Mouse (Mus musculus) spleen, postnatal 14 days (tissue): ENCODE measurements around the gene Ttc7b.

Experiments used
- DNase-seq, 2 experiments: peaks; one replicate each; pipeline ENCODE4 v3.0.0; 2021 to 2022; ENCODE audit warnings: low spot score in 2 of 2

The Ttc7b gene

GRCm38 (mm10) chr12:100275850-100276249, 244.8 kb downstream of the Ttc7b start:
- peak in 1 of 2 experiments; percentile 11 for DNase-seq

DNA sequence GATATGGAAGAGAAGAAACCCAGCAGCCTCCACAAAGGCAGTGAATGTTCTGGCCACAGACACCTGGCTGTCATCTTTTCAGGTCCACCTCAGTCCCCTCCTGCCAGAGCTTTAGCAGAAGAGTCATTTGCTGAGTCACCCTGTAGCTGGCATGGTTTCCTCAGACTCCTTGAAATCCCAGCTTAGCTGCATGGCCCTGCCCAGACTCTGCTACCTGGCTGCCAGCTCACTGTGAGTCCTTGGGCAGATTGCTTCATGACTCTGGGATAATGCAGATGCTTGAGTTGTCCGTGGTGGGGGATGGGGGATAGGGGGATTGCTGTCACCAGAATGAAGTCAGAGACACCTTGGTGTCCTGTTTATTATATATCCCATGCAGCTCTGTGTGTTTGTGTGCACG, 247.6 kb downstream of the Ttc7b start:
- no peak for DNase-seq

DNA sequence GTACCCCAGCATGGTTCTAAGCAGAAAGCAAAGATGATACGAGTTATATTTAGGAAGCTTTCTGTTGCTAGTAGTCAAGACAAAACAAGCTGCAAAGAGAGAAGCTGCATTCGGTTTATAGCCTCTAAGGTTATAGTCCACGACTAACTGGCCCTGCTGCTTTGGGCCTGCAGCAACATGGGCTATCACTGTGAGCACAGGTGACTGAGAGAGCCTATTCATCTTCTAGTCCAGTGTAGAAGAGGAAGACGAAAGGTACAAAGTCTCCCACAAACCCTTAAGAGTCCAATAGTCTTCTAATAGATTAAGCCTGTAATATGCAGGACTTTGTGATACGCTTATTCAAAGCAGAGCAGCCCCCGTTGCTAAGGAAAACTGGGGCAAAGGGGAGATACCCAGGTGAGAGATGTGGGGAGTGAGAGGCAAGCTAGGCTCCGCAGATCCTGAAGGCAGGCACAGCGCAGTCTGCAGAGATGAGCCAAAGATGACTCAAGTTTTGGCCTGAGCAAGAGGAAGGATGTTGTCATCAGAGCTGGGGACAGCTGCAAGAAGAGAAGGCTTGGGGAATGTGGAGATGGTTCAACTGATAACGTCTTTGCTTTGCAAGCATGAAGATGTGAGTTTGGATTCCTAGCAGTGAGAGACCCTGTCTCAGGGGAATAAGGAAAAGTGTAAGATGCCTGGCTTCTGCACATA, 250.5 kb downstream of the Ttc7b start:
- DNase-seq: no peak

GRCm38 (mm10) chr12:100268011-100268410, 252.6 kb downstream of the Ttc7b start:
- peak in 1 of 2 experiments; percentile 42 for DNase-seq

DNA sequence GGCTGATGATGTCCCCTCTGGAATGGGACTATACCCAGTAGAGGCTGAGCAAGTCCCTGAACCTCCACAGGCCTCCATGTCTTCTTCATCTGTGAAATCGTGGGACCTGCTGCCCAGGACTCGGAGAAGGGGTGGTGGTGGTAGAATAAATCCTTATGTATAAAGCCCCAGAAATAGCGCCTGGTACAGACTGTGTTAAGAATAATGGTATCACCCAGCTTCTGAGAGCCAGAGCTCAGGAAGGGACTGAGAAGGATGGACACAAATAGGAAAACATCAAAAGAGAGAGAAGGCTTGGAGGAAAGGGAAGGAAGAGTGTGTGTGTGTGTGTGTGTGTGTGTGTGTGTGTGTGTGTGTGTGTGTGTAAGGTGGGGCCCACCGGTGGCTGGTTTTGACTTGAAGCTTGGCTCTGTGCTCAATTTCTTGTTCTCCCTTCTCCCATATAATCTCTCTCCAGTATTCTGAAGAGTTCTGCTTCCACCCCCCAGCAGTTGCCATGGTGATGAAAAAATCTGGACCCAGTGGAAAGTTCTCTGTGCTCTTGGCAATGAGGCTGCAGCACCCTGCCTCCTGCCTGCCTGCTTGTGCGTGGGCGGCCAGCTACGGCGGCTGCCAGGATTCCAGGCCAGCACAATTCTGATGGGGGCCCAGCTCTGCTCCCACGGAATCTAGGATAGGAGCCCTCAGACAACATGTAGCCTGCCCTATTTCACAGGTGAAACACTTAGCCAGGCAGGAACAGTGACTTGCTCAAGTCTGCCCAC, 254.9 kb downstream of the Ttc7b start:
- DNase-seq: no peak

DNA sequence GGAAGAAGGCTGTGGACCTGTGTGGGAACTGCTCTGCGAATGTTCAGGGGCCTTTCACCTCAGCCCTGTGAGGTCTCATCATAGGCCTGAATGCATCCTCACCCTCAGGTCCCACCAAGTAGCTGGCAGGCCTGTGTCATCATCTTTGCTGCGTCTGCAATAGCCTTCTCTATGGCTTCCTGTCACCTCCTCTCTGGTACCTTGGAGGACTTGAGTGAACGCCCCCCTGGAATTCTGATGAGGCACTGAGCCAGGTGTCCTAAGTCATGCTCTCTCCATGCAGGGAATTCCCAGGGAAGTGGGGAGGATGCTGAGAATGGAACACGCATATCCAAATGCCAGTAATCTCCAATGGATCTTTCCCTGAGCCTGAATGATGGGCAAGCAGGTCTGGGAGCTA, 255.7 kb downstream of the Ttc7b start:
- no peak for DNase-seq

DNA sequence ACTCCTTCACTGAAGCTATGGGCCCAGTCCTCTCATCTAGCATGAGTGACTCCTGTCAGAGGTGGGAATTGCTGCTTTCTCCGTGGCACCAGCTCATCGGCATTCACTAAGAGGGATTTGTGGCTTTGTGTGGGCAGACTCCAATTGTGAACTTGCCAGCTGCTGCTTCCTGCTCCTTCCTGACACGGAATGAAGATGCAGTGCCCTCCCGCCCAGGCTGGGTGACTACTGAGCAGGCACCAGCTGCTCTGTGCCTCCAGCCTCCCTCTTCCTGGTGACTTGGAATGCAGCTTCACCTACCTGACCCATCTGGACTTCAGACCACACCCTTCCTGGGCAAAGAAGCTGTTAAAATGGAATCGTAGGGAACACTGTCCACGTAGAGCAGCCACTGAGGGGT, 257.8 kb downstream of the Ttc7b start:
- no peak for DNase-seq

GRCm38 (mm10) chr12:100261761-100262160, 258.9 kb downstream of the Ttc7b start:
- no peak for DNase-seq

DNA sequence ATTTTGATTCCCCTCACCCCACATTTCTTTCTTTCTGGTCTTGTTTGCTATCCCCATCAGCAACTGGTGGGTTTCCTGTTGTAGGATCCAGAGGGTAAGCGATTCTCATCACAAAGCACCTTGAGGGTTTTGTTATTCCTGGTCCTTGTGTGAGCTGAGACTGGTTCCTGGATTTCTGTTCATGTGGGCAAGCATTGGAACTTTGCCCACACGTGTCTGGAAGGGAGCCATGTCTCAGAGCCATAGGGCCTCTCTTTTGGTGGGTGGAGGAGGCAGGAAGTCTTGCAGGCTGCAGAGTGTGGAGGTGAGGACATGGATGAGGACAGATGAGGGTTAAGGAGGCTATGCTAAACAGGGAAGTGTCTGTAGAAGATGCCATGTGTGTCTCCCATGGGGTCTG, 260.5 kb downstream of the Ttc7b start:
- DNase-seq: no peak

- no peak for DNase-seq
Observed at GRCm38 (mm10) chr12:100257779-100258178, 262.8 kb downstream of the Ttc7b start.

DNA sequence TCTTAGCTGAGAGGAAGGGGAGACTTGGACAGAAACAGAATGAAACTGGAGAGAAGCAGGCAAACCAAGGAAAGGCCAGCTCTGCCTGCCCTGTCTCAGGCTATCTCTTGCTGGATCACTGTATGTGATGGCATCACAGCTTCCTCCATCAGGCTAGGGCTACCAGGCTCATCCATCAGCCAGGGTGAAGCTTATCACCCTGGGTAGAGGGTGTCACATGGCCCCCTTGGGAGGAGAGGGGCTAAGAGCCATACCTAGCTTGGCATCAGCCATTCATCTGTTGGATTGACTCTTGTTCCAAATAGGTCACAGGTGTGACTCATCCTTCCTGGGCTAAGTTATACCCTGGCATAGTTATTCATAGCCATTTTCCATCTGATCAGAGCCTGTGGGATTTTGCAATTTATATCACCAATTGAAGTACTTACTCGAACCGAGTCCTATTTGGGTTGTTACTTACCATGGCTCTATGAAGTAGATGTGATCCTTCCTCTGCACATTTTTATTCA, 265.1 kb downstream of the Ttc7b start:
- no peak for DNase-seq

DNA sequence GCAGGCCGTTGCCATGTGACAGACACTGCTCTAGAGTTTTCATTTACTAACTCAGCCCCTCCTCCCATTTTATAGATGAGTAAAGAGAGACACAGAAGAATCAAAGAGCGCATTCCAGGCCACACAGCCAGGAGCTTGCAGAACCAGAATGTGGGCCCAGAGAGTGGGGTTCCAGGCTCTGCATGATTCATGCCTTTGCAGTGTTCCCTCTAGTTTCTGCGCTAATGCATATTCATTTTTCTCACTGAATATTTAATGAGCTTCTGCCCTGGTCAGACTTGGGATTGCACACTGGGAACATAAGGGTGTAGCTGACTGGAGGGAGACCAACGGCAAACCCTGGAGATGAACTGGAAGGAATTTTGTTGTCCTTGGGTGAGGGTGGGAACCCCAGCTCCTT, 266.2 kb downstream of the Ttc7b start:
- DNase-seq: no peak
